Mouse (Mus musculus) frontal cortex, adult (tissue): Measurements from ENCODE around the gene Olfr1362.

Experiments
- ATAC-seq: cut with Nextera tagmentation; 2 replicates; pipeline ENCODE4 v1.9.2; 2017; ENCODE audit warnings: mild to moderate bottlenecking, moderate library complexity, mixed read lengths; ENCODE audit not compliant: low TSS enrichment

The Olfr1362 gene

GRCm38 (mm10) chr13:21613922-21614321 is at the start of gene Olfr1362:
Olfr1362 (minus strand) TSS chr13:21614022.
- ATAC-seq = no peak

GRCm38 (mm10) chr13:21663286-21663685 is 49.5 kb upstream of the Olfr1362 start, which contains the start of gene Olfr1361:
Olfr1361 (minus strand) TSS chr13:21663386.
- no peak for ATAC-seq

GRCm38 (mm10) chr13:21642418-21642817 is 28.6 kb upstream of the Olfr1362 start, which contains the start of gene Olfr11:
Olfr11 (minus strand) TSS chr13:21642518.
- no peak for ATAC-seq

GRCm38 (mm10) chr13:21591618-21592017 is 22.2 kb downstream of the Olfr1362 start:
- no peak for ATAC-seq

GRCm38 (mm10) chr13:21581659-21582058 is 32.2 kb downstream of the Olfr1362 start, which contains the start of gene Olfr1364:
Olfr1364 (minus strand) TSS chr13:21581759.
- ATAC-seq = no peak
